Mouse (Mus musculus): ENCODE measurements around the gene Hspa4l. TPM values are rescaled to one million over a fixed set of nuclear protein-coding genes. Genes with fewer than 3 reads are reported as not detected.

The Hspa4l gene
- polyA plus RNA-seq, 1 experiment = 21.4 TPM

GRCm38 (mm10) chr3:40760746-40761145 lies 16.5 kb downstream of the Hspa4l start:
- no peak for DNase-seq (ENCODE audit: low read depth)
- no peak for TF ChIP-seq POLR2A (IDR thresholded peaks at IDR 0.05; ENCODE audit: borderline replicate concordance, extremely low read depth, insufficient read depth, insufficient read length, poor library complexity, severe bottlenecking)
- no peak for TF ChIP-seq CTCF (IDR thresholded peaks at IDR 0.05; ENCODE audit: borderline replicate concordance, extremely low read depth, insufficient read depth, insufficient read length)

GRCm38 (mm10) chr3:40761312-40761711 lies 17.0 kb downstream of the Hspa4l start:
- DNase-seq (ENCODE audit: low read depth) = no peak
- TF ChIP-seq CTCF (IDR thresholded peaks at IDR 0.05; ENCODE audit: borderline replicate concordance, extremely low read depth, insufficient read depth, insufficient read length) = no peak
- no peak for TF ChIP-seq POLR2A (IDR thresholded peaks at IDR 0.05; ENCODE audit: borderline replicate concordance, extremely low read depth, insufficient read depth, insufficient read length, poor library complexity, severe bottlenecking)

GRCm38 (mm10) chr3:40793783-40794182 lies 49.5 kb downstream of the Hspa4l start:
- no peak for DNase-seq (ENCODE audit: low read depth)
- TF ChIP-seq CTCF (IDR thresholded peaks at IDR 0.05; ENCODE audit: borderline replicate concordance, extremely low read depth, insufficient read depth, insufficient read length) = no peak
- no peak for TF ChIP-seq POLR2A (IDR thresholded peaks at IDR 0.05; ENCODE audit: borderline replicate concordance, extremely low read depth, insufficient read depth, insufficient read length, poor library complexity, severe bottlenecking)

- TF ChIP-seq CTCF (IDR thresholded peaks at IDR 0.05; ENCODE audit: borderline replicate concordance, extremely low read depth, insufficient read depth, insufficient read length) = no peak
- no peak for TF ChIP-seq POLR2A (IDR thresholded peaks at IDR 0.05; ENCODE audit: borderline replicate concordance, extremely low read depth, insufficient read depth, insufficient read length, poor library complexity, severe bottlenecking)
Observed at GRCm38 (mm10) chr3:40798054-40798453, 53.8 kb downstream of the Hspa4l start.

GRCm38 (mm10) chr3:40798500-40798899 lies 54.2 kb downstream of the Hspa4l start:
- peak; percentile 74 for DNase-seq (ENCODE audit: low read depth)
- TF ChIP-seq CTCF (IDR thresholded peaks at IDR 0.05; ENCODE audit: borderline replicate concordance, extremely low read depth, insufficient read depth, insufficient read length) = peak; percentile 50; the same call in 1 of the 2 replicates
- TF ChIP-seq POLR2A (IDR thresholded peaks at IDR 0.05; ENCODE audit: borderline replicate concordance, extremely low read depth, insufficient read depth, insufficient read length, poor library complexity, severe bottlenecking) = no peak

More at GRCm38 (mm10) chr3:40798054-40798453, 53.8 kb downstream of the Hspa4l start:
- no peak for DNase-seq (ENCODE audit: low read depth)

- peak; percentile 98 for DNase-seq (ENCODE audit: low read depth)
- TF ChIP-seq CTCF (IDR thresholded peaks at IDR 0.05; ENCODE audit: borderline replicate concordance, extremely low read depth, insufficient read depth, insufficient read length) = no peak
- TF ChIP-seq POLR2A (IDR thresholded peaks at IDR 0.05; ENCODE audit: borderline replicate concordance, extremely low read depth, insufficient read depth, insufficient read length, poor library complexity, severe bottlenecking) = 0 out of 2 replicates have a peak, but pooled peaks have one; percentile 6
Observed at GRCm38 (mm10) chr3:40799530-40800372, 55.5 kb downstream of the Hspa4l start, which contains the start of gene Plk4. Gene Plk4 (plus strand): TSS chr3:40800019.

- TF ChIP-seq POLR2A (IDR thresholded peaks at IDR 0.05; ENCODE audit: borderline replicate concordance, extremely low read depth, insufficient read depth, insufficient read length, poor library complexity, severe bottlenecking) (no peak), CTCF (IDR thresholded peaks at IDR 0.05; ENCODE audit: borderline replicate concordance, extremely low read depth, insufficient read depth, insufficient read length) (no peak)
- no peak for DNase-seq (ENCODE audit: low read depth)
Observed at GRCm38 (mm10) chr3:40800373-40800823, 56.1 kb downstream of the Hspa4l start.

GRCm38 (mm10) chr3:40806871-40807270 lies 62.6 kb downstream of the Hspa4l start:
- no peak for TF ChIP-seq POLR2A (IDR thresholded peaks at IDR 0.05; ENCODE audit: borderline replicate concordance, extremely low read depth, insufficient read depth, insufficient read length, poor library complexity, severe bottlenecking)
- TF ChIP-seq CTCF (IDR thresholded peaks at IDR 0.05; ENCODE audit: borderline replicate concordance, extremely low read depth, insufficient read depth, insufficient read length) = no peak
- DNase-seq (ENCODE audit: low read depth) = no peak

- TF ChIP-seq CTCF (IDR thresholded peaks at IDR 0.05; ENCODE audit: borderline replicate concordance, extremely low read depth, insufficient read depth, insufficient read length) = no peak
- TF ChIP-seq POLR2A (IDR thresholded peaks at IDR 0.05; ENCODE audit: borderline replicate concordance, extremely low read depth, insufficient read depth, insufficient read length, poor library complexity, severe bottlenecking) = no peak
Observed at GRCm38 (mm10) chr3:40808686-40809085, 64.4 kb downstream of the Hspa4l start.

GRCm38 (mm10) chr3:40809894-40810293 lies 65.6 kb downstream of the Hspa4l start:
- peak; percentile 27 for DNase-seq (ENCODE audit: low read depth)

More at GRCm38 (mm10) chr3:40808686-40809085, 64.4 kb downstream of the Hspa4l start:
- DNase-seq (ENCODE audit: low read depth) = no peak

GRCm38 (mm10) chr3:40813275-40813674 lies 69.0 kb downstream of the Hspa4l start:
- DNase-seq (ENCODE audit: low read depth) = no peak
- no peak for TF ChIP-seq POLR2A (IDR thresholded peaks at IDR 0.05; ENCODE audit: borderline replicate concordance, extremely low read depth, insufficient read depth, insufficient read length, poor library complexity, severe bottlenecking)
- no peak for TF ChIP-seq CTCF (IDR thresholded peaks at IDR 0.05; ENCODE audit: borderline replicate concordance, extremely low read depth, insufficient read depth, insufficient read length)

More at GRCm38 (mm10) chr3:40809894-40810293, 65.6 kb downstream of the Hspa4l start:
- no peak for TF ChIP-seq CTCF (IDR thresholded peaks at IDR 0.05; ENCODE audit: borderline replicate concordance, extremely low read depth, insufficient read depth, insufficient read length)
- no peak for TF ChIP-seq POLR2A (IDR thresholded peaks at IDR 0.05; ENCODE audit: borderline replicate concordance, extremely low read depth, insufficient read depth, insufficient read length, poor library complexity, severe bottlenecking)

- peak; percentile 19 for DNase-seq (ENCODE audit: low read depth)
Observed at GRCm38 (mm10) chr3:40845521-40845920, 101.2 kb downstream of the Hspa4l start.

Other genes with a start within 250 kb of the Hspa4l start
- 8.2 and 9.1 TPM in 2 replicates for gene Intu, start 213.2 kb upstream of the Hspa4l start, polyA plus RNA-seq (2012; rRNA removed)
- 0.21 and 0.27 TPM in 2 replicates for gene Slc25a31, start 35.6 kb upstream of the Hspa4l start, polyA plus RNA-seq (2012; rRNA removed)
- 12.9 and 19.9 TPM in 2 replicates for gene Plk4, start 55.5 kb downstream of the Hspa4l start, polyA plus RNA-seq (2012; rRNA removed)
- gene Mfsd8, start 102.4 kb downstream of the Hspa4l start, polyA plus RNA-seq (2012; rRNA removed) = 10.8 and 13.3 TPM in 2 replicates
- 9.5 and 11.5 TPM in 2 replicates for gene Abhd18, start 102.5 kb downstream of the Hspa4l start, polyA plus RNA-seq (2012; rRNA removed)
- 0.05 and 0.09 TPM in 2 replicates for gene 1700034I23Rik, start 158.0 kb downstream of the Hspa4l start, polyA plus RNA-seq (2012; rRNA removed)
- gene Larp1b, start 205.3 kb downstream of the Hspa4l start, polyA plus RNA-seq (2012; rRNA removed) = 5.9 and 8.4 TPM in 2 replicates

Data from brain, embryonic 14.5 days (tissue).